Mouse (Mus musculus): ENCODE results near the gene Olfr364-ps1. TPM values are rescaled to one million over a fixed set of nuclear protein-coding genes. Genes with fewer than 3 reads are reported as not detected.

Olfr364-ps1 gene
- not detected for total RNA-seq (2021)
- long read RNA-seq, experiment 1, result 0 reads
- long read RNA-seq, experiment 2, result 0 reads

GRCm38 (mm10) chr2:37139022-37139421 lies at the start of gene Olfr364-ps1:
Olfr364-ps1 (plus strand) TSS chr2:37139322.
- no peak for DNase-seq (ENCODE audit: low spot score in 2 of 2)

- no peak for DNase-seq (ENCODE audit: low spot score in 2 of 2)
Observed at GRCm38 (mm10) chr2:37117810-37118209, 21.3 kb upstream of the Olfr364-ps1 start, which contains the start of gene Olfr362. Olfr362 (minus strand) TSS chr2:37117910.

- DNase-seq (ENCODE audit: low spot score in 2 of 2), result no peak
Observed at GRCm38 (mm10) chr2:37187898-37188297, 48.8 kb downstream of the Olfr364-ps1 start, which contains the start of gene Olfr365. Olfr365 (plus strand) TSS chr2:37188198.

Other genes with a start within 250 kb of the Olfr364-ps1 start
- gene Olfr353, start 246.4 kb upstream of the Olfr364-ps1 start, total RNA-seq (2021), result not detected
- not detected for gene Olfr354, start 233.6 kb upstream of the Olfr364-ps1 start, total RNA-seq (2021)
- gene Olfr355, start 210.4 kb upstream of the Olfr364-ps1 start, total RNA-seq (2021), result not detected
- not detected for gene Olfr356, start 202.2 kb upstream of the Olfr364-ps1 start, total RNA-seq (2021)
- gene Olfr357, start 145.5 kb upstream of the Olfr364-ps1 start, total RNA-seq (2021), result not detected
- not detected for gene Olfr358, start 130.0 kb upstream of the Olfr364-ps1 start, total RNA-seq (2021)
- gene Olfr360, start 73.6 kb upstream of the Olfr364-ps1 start, total RNA-seq (2021), result not detected
- gene Olfr361, start 50.0 kb upstream of the Olfr364-ps1 start, total RNA-seq (2021), result not detected
- not detected for gene Olfr362, start 21.4 kb upstream of the Olfr364-ps1 start, total RNA-seq (2021)
- not detected for gene Olfr365, start 48.9 kb downstream of the Olfr364-ps1 start, total RNA-seq (2021)
- gene Olfr366, start 72.3 kb downstream of the Olfr364-ps1 start, total RNA-seq (2021), result not detected
- not detected for gene Olfr368, start 187.2 kb downstream of the Olfr364-ps1 start, total RNA-seq (2021)
- gene Pdcl, start 220.0 kb downstream of the Olfr364-ps1 start, total RNA-seq (2021), result 10 to 100 TPM; 28.4 to 36.1 TPM

All from adrenal gland, adult 18-20 months (tissue).